Mouse (Mus musculus): ENCODE data around the gene Slc12a6. TPM values are rescaled to one million over a fixed set of nuclear protein-coding genes. Genes with fewer than 3 reads are reported as not detected.

Gene Slc12a6
- 26.2 and 33.4 TPM in 2 replicates for polyA plus RNA-seq (2012; rRNA removed)

DNA sequence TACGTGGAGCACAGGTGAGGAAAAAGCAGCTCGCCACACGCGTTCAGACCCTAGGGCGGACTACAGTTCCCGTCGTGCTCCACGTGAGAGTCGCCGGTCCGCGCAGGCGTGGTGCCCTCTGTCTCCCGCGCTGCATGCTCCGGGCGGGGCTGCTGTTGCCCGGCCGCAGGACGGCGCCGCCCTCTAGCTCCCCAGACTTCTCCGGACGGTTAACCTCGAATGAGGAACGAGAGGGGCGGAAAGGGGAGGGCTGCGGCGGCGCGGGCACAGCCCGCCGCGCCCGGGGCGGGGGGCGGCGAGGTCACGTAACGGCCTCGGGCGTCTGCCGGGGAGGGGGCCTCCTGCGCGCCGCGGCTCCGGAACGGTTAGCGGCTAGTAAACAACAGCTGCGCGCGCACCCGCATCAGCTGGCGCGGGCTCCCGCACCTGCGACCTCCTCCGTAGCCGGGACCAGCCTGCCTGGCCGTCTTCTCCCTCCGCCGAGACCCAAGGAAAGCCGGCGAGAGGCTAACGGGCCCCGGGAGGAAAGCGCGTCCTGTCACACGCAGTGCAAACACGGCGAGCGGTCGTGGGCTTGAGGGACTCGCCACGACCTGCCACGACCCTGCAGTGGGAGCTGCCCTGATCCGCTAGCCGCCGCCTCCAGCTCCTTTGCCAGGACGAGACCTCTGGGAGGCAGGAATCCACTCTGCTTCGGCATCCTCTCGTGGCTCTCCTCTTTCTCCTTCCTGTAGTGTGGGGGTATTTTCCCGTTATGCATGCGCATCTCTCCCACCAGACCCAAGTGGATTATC lies at the start of gene Slc12a6:
Slc12a6 (plus strand) TSS at position 378 of the 794 bp plus-strand sequence.

DNA sequence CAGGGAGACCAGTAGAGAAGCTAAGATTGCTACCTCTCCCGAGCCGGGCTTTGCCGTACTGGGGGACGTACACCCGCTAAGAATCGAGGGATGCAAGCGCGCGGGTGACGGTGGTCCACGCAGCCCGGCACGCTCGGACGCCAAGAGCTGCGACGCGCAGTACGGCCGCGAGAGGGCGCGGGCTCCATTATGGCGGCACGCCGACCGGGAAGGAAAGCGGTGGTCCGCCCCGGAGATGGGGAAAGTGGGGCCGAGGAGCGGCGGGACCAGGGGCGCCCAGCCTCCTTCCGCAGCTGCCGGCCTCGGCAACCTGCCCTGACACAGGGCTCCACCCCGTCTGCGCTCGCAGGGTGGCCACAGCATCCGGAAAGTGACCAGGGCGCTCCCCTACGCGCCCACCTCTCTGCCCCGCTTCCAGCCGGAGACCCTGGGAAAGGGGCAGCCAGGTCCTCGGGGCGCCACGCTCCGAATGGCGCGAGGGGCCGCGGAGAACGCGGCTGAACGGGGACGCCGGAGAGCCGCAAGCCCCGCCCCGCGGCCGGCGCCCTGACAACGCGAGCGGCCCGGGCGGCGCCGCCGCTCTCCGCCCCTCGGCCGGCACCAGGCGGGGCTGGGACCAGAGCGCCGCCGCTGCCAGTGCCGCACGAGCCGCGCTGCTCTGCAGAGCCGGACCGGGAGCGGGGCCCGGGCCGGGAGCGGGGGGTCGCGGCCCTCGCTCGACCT lies 26.3 kb upstream of the Slc12a6 start, which contains the start of gene Lpcat4:
Lpcat4 (plus strand) TSS at position 257 of the 723 bp plus-strand sequence.

GRCm38 (mm10) chr2:112259241-112259962 lies 6.2 kb upstream of the Slc12a6 start, which contains the start of gene Nutm1:
Gene Nutm1 (minus strand): TSS chr2:112259291.

GRCm38 (mm10) chr2:112261748-112262653 lies 3.6 kb upstream of the Slc12a6 start, which contains the start of gene Nop10:
Gene Nop10 (plus strand): TSS chr2:112261926.

GRCm38 (mm10) chr2:112266242-112266592 lies 592 bp downstream of the Slc12a6 start, which contains the start of gene Gm21985:
Gene Gm21985 (plus strand): TSS chr2:112266314.

GRCm38 (mm10) chr2:112367726-112368673 lies 102.4 kb downstream of the Slc12a6 start, which contains the start of gene Emc4:
Gene Emc4 (minus strand): TSS chr2:112368027.

DNA sequence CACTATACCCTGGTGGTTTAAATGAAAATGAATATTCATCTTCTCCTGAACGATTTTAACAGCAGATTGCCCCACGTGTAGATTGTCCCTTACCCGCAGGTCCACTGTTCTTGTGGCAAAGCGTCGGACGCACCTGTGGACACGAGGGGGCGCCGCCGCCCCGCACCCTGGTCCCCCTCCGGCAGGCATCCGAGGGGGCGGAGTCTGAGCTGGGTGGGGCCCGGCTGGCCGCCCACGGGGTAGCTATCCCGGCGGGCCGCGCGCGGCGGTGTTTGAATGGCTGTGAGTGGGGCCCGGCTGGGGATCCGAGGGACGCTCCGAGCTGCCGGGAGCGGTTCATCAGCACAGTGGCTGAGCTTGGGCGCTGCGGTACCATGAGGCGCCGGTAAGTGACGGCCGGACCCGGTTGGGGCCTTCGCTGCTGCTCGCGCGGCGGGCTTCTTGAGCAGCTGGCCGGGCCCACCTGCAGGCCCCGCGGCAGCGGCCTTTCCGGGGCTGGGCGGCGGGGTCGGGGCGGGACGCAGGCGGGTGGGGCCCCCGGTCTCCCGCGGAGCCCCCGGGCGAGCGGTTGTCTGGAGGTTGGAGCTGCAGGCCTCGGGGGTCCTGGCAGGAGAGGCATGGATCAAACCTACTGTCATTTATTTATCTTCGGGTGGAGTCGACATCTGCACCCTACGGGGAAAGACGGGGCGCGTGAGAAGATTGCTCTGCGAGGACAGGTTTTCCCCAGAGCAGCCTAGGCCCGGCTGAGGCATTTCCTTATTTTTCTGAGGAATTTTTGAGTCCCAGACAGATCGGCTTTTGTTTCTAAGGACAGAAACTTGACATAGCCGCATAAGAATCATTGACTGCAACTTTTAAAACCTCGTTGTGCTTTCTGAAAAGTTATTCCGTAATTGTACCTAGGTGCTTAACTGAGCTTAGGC lies 113.6 kb downstream of the Slc12a6 start, which contains the start of gene Katnbl1:
Katnbl1 (plus strand) TSS at position 239 of the 926 bp plus-strand sequence.

Other genes with a start within 250 kb of the Slc12a6 start
- not detected in 2 replicates for gene Olfr1311, start 241.4 kb upstream of the Slc12a6 start, polyA plus RNA-seq (2012; rRNA removed)
- not detected in 2 replicates for gene Olfr1312, start 215.6 kb upstream of the Slc12a6 start, polyA plus RNA-seq (2012; rRNA removed)
- gene Olfr1313, start 188.0 kb upstream of the Slc12a6 start, polyA plus RNA-seq (2012; rRNA removed), result not detected in 2 replicates
- gene Olfr1314, start 169.0 kb upstream of the Slc12a6 start, polyA plus RNA-seq (2012; rRNA removed), result not detected in 2 replicates
- gene Olfr1315-ps1, start 150.4 kb upstream of the Slc12a6 start, polyA plus RNA-seq (2012; rRNA removed), result not detected in 2 replicates
- not detected in 2 replicates for gene Olfr1316, start 130.8 kb upstream of the Slc12a6 start, polyA plus RNA-seq (2012; rRNA removed)
- not detected in 2 replicates for gene Olfr1317, start 125.5 kb upstream of the Slc12a6 start, polyA plus RNA-seq (2012; rRNA removed)
- not detected in 2 replicates for gene Olfr1318, start 111.6 kb upstream of the Slc12a6 start, polyA plus RNA-seq (2012; rRNA removed)
- gene Lpcat4, start 26.4 kb upstream of the Slc12a6 start, polyA plus RNA-seq (2012; rRNA removed), result 30.2 and 30.4 TPM in 2 replicates
- not detected in 2 replicates for gene Nutm1, start 6.5 kb upstream of the Slc12a6 start, polyA plus RNA-seq (2012; rRNA removed)
- gene Nop10, start 3.9 kb upstream of the Slc12a6 start, polyA plus RNA-seq (2012; rRNA removed), result 48.0 and 121 TPM in 2 replicates
- 0.04 TPM in 1 of 2 replicates, not detected in the other for gene Gm21985, start 489 bp downstream of the Slc12a6 start, polyA plus RNA-seq (2012; rRNA removed)
- 70.2 and 79.5 TPM in 2 replicates for gene Emc4, start 102.2 kb downstream of the Slc12a6 start, polyA plus RNA-seq (2012; rRNA removed)
- gene Katnbl1, start 113.4 kb downstream of the Slc12a6 start, polyA plus RNA-seq (2012; rRNA removed), result 11.0 and 24.0 TPM in 2 replicates
- gene Emc7, start 189.2 kb downstream of the Slc12a6 start, polyA plus RNA-seq (2012; rRNA removed), result 6.9 and 8.7 TPM in 2 replicates
- not detected in 2 replicates for gene Chrm5, start 214.9 kb downstream of the Slc12a6 start, polyA plus RNA-seq (2012; rRNA removed)
- gene Aven, start 227.1 kb downstream of the Slc12a6 start, polyA plus RNA-seq (2012; rRNA removed), result 13.0 and 17.4 TPM in 2 replicates

Data from central nervous system, embryonic 11.5 days (tissue).